Mouse (Mus musculus): ENCODE data around the gene Ttyh3. TPM values are rescaled to one million over a fixed set of nuclear protein-coding genes. Genes with fewer than 3 reads are reported as not detected.

Gene Ttyh3
- polyA plus RNA-seq, 1 experiment, result 46.0 TPM

DNA sequence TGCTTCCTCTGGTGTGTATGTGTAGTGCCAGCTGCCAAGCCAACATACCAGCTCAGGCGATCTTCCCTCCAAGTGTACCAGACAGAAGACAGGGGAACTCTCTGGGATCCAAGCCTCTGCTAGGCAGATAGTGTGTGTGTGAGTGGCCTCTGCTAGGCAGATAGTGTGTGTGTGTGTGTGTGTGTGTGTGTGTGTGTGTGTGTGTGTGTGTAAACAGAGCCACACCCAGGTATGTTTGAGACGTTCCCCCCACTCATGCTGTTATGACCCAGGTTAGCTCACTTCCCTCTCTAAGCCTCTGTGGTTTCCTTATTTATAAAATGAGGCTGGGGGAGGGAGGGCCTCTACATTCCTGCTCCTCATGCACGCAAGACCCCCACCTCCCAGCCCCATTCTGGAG lies 52.4 kb downstream of the Ttyh3 start:
- Histone ChIP-seq H3K79me3 (ENCODE audit: low read depth) (no peaks in the 10 kb centered on the region), H3K4me3 (ENCODE audit: insufficient read depth, poor library complexity, severe bottlenecking) (no peak overlapping the region), H3K79me2 (ENCODE audit: control insufficient read depth, insufficient read depth) (no peaks in the 10 kb centered on the region), H3K27me3 (ENCODE audit: control insufficient read depth, insufficient read depth, insufficient read length) (no peaks in the 10 kb centered on the region), H3K36me3 (ENCODE audit: control insufficient read depth, insufficient read depth) (no peaks in the 10 kb centered on the region), H3ac (ENCODE audit: control insufficient read depth, insufficient read length, low read depth) (no peak overlapping the region)
- TF ChIP-seq USF1 (IDR thresholded peaks at IDR 0.05; ENCODE audit: low read depth), result no peak
- no peak for TF ChIP-seq MAX (IDR thresholded peaks at IDR 0.05)
- TF ChIP-seq CTCF (IDR thresholded peaks at IDR 0.05; ENCODE audit: control insufficient read depth, insufficient read depth, insufficient read length), result no peak
- no peak for TF ChIP-seq CEBPB (IDR thresholded peaks at IDR 0.05; ENCODE audit: low read depth)
- TF ChIP-seq MYOD1 (IDR thresholded peaks at IDR 0.05; ENCODE audit: control insufficient read depth, insufficient read length, low read depth), result no peak
- TF ChIP-seq FOSL1 (IDR thresholded peaks at IDR 0.05; ENCODE audit: insufficient read depth, low read length, poor library complexity, severe bottlenecking), result no peak
- no peak for TF ChIP-seq MYOG (IDR thresholded peaks at IDR 0.05; ENCODE audit: control insufficient read depth, extremely low read depth, insufficient read length)

DNA sequence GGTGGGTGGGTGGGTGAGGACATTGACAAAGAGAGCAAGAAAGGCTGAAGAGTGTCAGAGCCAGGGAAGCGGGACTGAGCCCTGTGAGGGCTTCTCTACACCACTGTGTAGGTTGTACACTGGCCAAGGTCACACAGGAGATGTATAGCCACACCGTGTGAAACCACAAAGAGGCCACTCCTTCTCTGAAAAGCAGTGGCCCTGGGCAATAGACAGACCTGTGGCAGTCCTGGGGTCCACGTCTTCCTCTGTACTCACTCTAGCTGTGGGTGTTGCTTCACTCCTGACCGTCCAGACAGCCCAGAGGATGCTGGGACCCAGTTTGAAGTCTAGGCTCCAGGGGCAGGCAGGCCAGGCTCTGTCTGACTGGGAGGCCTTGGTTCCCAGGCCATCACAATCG lies 54.0 kb downstream of the Ttyh3 start:
- TF ChIP-seq CEBPB (IDR thresholded peaks at IDR 0.05; ENCODE audit: low read depth) (no peak), MAX (IDR thresholded peaks at IDR 0.05) (no peak), USF1 (IDR thresholded peaks at IDR 0.05; ENCODE audit: low read depth) (no peak), MYOD1 (IDR thresholded peaks at IDR 0.05; ENCODE audit: control insufficient read depth, insufficient read length, low read depth) (no peak), MYOG (IDR thresholded peaks at IDR 0.05; ENCODE audit: control insufficient read depth, extremely low read depth, insufficient read length) (no peak), CTCF (IDR thresholded peaks at IDR 0.05; ENCODE audit: control insufficient read depth, insufficient read depth, insufficient read length) (no peak), FOSL1 (IDR thresholded peaks at IDR 0.05; ENCODE audit: insufficient read depth, low read length, poor library complexity, severe bottlenecking) (no peak)
- no peaks in the 10 kb centered on the region for H3K79me2 ChIP-seq (ENCODE audit: control insufficient read depth, insufficient read depth)
- no peak overlapping the region for H3K4me3 ChIP-seq (ENCODE audit: insufficient read depth, poor library complexity, severe bottlenecking)
- no peaks in the 10 kb centered on the region for H3K36me3 ChIP-seq (ENCODE audit: control insufficient read depth, insufficient read depth)
- H3ac ChIP-seq (ENCODE audit: control insufficient read depth, insufficient read length, low read depth), result no peak overlapping the region
- H3K27me3 ChIP-seq (ENCODE audit: control insufficient read depth, insufficient read depth, insufficient read length), result no peaks in the 10 kb centered on the region
- H3K79me3 ChIP-seq (ENCODE audit: low read depth), result no peaks in the 10 kb centered on the region

DNA sequence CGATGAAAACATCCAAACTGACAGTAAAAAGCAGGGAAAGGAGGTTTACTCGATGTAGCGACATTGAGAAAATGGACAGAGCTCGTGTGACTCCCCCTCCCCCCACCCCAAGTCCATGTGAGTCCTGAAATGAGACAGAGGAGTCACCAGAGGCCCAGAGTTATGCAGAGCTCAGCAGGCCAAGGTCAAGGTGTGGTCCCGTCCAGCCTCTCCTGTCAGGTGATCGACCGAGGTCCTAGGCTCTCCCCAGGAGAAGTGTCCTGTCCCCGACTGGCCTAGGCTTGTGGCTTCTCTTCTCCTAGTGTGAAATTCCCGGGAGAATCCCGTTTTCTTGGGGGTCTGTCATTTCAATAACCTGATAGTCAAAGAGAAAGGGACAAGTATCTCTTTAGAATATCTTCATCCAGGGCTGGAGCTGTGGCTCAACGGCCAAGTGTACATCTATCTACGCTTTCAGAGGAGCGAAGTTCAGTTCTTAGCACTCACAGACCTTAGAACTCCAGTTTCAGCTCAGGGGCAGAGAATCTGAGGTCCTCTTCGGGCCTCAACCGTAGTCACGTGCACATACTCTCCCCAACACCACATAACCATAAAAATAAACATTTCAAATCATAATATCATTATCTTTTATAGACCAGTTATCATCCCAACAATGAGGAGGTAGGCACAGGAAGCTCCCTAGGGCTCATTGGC lies 59.6 kb downstream of the Ttyh3 start:
- TF ChIP-seq MAX (IDR thresholded peaks at IDR 0.05) (no peak), MYOD1 (IDR thresholded peaks at IDR 0.05; ENCODE audit: control insufficient read depth, insufficient read length, low read depth) (no peak), FOSL1 (IDR thresholded peaks at IDR 0.05; ENCODE audit: insufficient read depth, low read length, poor library complexity, severe bottlenecking) (no peak), CTCF (IDR thresholded peaks at IDR 0.05; ENCODE audit: control insufficient read depth, insufficient read depth, insufficient read length) (no peak), USF1 (IDR thresholded peaks at IDR 0.05; ENCODE audit: low read depth) (no peak), CEBPB (IDR thresholded peaks at IDR 0.05; ENCODE audit: low read depth) (no peak), MYOG (IDR thresholded peaks at IDR 0.05; ENCODE audit: control insufficient read depth, extremely low read depth, insufficient read length) (no peak)
- H3K79me2 ChIP-seq (ENCODE audit: control insufficient read depth, insufficient read depth), result no peaks in the 10 kb centered on the region
- no peaks in the 10 kb centered on the region for H3K36me3 ChIP-seq (ENCODE audit: control insufficient read depth, insufficient read depth)

DNA sequence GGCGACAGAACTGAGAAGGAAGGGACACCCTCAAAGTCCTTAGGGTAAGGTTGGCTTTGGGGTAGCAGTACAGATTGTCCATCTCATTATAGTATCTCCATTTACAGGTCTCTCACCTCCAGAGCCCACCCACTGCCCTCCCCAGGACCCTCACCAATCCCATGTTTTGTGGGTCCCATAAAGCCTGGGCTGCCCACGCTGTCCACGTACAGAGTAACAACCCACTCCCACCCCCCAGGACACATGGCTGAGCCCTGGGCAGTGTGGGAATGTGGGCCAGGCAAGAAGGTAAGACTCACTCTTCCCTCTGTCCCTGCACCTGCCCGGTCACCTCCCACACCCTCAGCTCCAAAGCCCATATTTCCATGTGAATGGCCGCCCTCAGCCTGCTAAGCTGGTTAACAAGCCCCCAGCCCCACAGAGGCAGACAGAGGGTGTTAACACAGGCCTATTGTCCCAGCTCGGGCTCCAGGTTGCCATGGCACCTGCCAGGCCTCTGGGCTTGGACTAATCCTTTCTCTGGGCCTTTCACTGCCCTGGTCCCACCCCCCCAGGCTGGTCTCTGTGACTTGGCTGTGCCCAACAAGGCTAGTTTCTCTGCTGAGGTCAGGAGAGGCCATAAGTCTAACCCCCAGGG lies 65.0 kb downstream of the Ttyh3 start:
- no peaks in the 10 kb centered on the region for H3K79me2 ChIP-seq (ENCODE audit: control insufficient read depth, insufficient read depth)
- H3ac ChIP-seq (ENCODE audit: control insufficient read depth, insufficient read length, low read depth), result no peak overlapping the region
- no peaks in the 10 kb centered on the region for H3K27me3 ChIP-seq (ENCODE audit: control insufficient read depth, insufficient read depth, insufficient read length)
- H3K79me3 ChIP-seq (ENCODE audit: low read depth), result no peaks in the 10 kb centered on the region
- TF ChIP-seq MYOG (IDR thresholded peaks at IDR 0.05; ENCODE audit: control insufficient read depth, extremely low read depth, insufficient read length), result no peak
- TF ChIP-seq MAX (IDR thresholded peaks at IDR 0.05), result no peak
- TF ChIP-seq CEBPB (IDR thresholded peaks at IDR 0.05; ENCODE audit: low read depth), result no peak
- no peak for TF ChIP-seq FOSL1 (IDR thresholded peaks at IDR 0.05; ENCODE audit: insufficient read depth, low read length, poor library complexity, severe bottlenecking)
- TF ChIP-seq CTCF (IDR thresholded peaks at IDR 0.05; ENCODE audit: control insufficient read depth, insufficient read depth, insufficient read length), result no peak
- no peak for TF ChIP-seq USF1 (IDR thresholded peaks at IDR 0.05; ENCODE audit: low read depth)
- no peak for TF ChIP-seq MYOD1 (IDR thresholded peaks at IDR 0.05; ENCODE audit: control insufficient read depth, insufficient read length, low read depth)
- H3K4me3 ChIP-seq (ENCODE audit: insufficient read depth, poor library complexity, severe bottlenecking), result no peak overlapping the region
- H3K36me3 ChIP-seq (ENCODE audit: control insufficient read depth, insufficient read depth), result no peaks in the 10 kb centered on the region

More for the DNA sequence above, 59.6 kb downstream of the Ttyh3 start:
- Histone ChIP-seq H3K79me3 (ENCODE audit: low read depth) (no peaks in the 10 kb centered on the region), H3K27me3 (ENCODE audit: control insufficient read depth, insufficient read depth, insufficient read length) (no peaks in the 10 kb centered on the region), H3ac (ENCODE audit: control insufficient read depth, insufficient read length, low read depth) (no peak overlapping the region), H3K4me3 (ENCODE audit: insufficient read depth, poor library complexity, severe bottlenecking) (no peak overlapping the region)

DNA sequence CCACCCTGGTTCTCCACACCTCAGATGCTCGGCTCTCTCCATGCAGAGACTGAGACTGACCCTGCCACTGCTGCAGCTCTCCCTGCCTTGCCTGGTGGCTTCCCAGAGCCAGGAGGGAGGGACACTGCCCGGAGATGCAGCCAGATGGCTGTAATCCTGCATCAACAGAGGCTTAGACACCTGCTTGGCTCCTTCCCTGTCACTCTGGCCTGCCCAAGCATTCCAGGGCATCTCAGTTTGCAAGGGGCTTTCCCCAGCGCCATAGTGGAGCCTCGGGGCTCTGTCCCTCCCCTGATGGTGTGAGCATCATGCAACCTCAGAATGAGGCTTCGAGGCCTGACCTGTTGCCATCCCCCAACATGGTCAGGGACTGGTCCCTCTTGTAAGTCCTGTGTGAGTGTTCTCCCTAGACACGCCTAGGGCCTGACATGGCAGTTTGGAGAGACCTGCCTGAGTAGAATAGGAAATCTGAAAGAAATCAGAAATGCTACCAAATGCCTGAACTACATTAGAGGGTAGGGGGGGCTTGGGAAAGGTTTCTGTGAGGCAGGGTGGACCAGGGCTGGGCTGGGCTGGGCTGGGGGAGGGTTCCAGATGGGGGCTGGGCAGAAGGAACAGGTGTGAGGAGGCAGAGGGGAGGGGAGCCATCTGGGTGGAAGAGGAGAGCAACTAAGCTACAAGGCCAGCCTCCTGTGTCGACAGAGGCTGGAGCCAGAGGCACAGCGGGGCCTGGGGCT lies 65.7 kb downstream of the Ttyh3 start:
- Histone ChIP-seq H3ac (ENCODE audit: control insufficient read depth, insufficient read length, low read depth) (no peak overlapping the region), H3K27me3 (ENCODE audit: control insufficient read depth, insufficient read depth, insufficient read length) (no peaks in the 10 kb centered on the region), H3K4me3 (ENCODE audit: insufficient read depth, poor library complexity, severe bottlenecking) (no peak overlapping the region), H3K36me3 (ENCODE audit: control insufficient read depth, insufficient read depth) (no peaks in the 10 kb centered on the region), H3K79me3 (ENCODE audit: low read depth) (no peaks in the 10 kb centered on the region), H3K79me2 (ENCODE audit: control insufficient read depth, insufficient read depth) (no peaks in the 10 kb centered on the region)
- TF ChIP-seq MYOD1 (IDR thresholded peaks at IDR 0.05; ENCODE audit: control insufficient read depth, insufficient read length, low read depth), result no peak
- TF ChIP-seq USF1 (IDR thresholded peaks at IDR 0.05; ENCODE audit: low read depth), result no peak
- TF ChIP-seq CTCF (IDR thresholded peaks at IDR 0.05; ENCODE audit: control insufficient read depth, insufficient read depth, insufficient read length), result no peak
- no peak for TF ChIP-seq CEBPB (IDR thresholded peaks at IDR 0.05; ENCODE audit: low read depth)
- no peak for TF ChIP-seq MYOG (IDR thresholded peaks at IDR 0.05; ENCODE audit: control insufficient read depth, extremely low read depth, insufficient read length)
- no peak for TF ChIP-seq MAX (IDR thresholded peaks at IDR 0.05)
- no peak for TF ChIP-seq FOSL1 (IDR thresholded peaks at IDR 0.05; ENCODE audit: insufficient read depth, low read length, poor library complexity, severe bottlenecking)
